Mouse (Mus musculus) urinary bladder, postnatal 36 days (tissue): ENCODE measurements around the gene Dab1.

ENCODE experiments used
- DNase-seq, 2 experiments: peaks; one replicate each; pipeline ENCODE4 v3.0.0; 2022; ENCODE audit warnings: low spot score in 2 of 2, mixed read lengths in 1 of 2

Dab1 gene

DNA sequence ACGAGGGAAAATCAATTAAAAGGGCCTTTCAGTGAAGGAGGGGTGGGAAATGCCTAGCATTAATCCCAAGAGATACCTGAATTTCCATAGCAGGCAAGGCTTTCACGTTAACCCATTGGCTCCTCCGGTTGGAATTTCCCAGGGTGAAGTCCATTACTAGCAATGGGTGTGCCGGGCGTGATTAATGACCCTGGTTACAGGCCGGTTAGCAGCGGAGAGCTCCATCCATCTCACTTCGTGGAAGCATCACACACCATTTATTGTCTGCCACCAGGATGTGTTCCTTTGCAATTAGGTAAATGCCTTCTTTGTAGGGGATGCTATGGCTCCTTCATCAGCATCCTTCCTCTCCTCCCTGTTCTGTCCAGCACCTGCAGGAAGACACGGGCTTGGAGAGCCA, 350.7 kb downstream of the Dab1 start:
- DNase-seq, result no peak

DNA sequence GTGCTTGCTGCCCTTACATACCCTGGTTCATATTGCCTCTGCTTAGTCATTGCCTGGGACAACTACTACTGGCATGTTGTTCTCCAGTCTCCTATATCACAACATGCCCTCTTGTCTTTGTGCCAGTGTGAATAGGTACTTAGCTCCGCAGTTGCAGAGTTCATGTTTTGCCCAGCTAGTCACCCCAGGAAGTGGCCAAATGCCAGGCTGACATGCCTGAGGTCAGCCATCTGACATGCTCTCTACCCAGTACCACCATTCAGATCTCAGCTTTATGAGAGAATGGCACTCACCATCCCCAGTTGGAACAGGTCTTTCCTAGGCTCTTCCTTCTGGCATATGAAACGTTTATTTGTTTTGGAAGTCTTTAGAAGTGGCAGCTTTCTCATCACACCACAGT, 355.4 kb downstream of the Dab1 start:
- DNase-seq, result no peak

- DNase-seq, result no peak
Observed at GRCm38 (mm10) chr4:103974946-103975345, 355.8 kb downstream of the Dab1 start.

DNA sequence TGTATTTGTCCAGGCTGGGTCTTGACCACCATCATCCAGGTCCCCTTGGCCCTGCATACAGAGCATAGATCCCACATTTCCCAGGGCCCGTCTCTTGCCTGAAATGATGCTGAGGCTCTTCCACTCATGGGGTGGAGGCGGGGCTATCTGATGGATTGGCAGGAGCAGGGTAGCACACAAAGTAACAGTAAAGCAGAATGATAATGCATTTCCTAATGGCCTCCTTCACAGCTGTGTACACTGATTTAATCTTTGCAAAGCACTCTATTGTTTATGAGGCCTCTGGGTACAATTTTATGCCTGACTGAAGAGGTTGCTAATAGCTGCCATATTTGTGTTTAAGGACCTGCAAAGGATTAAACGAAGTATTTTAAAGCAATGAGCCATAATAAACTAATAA, 374.7 kb downstream of the Dab1 start:
- no peak for DNase-seq

- no peak for DNase-seq
Observed at GRCm38 (mm10) chr4:103994406-103994805, 375.2 kb downstream of the Dab1 start.

DNA sequence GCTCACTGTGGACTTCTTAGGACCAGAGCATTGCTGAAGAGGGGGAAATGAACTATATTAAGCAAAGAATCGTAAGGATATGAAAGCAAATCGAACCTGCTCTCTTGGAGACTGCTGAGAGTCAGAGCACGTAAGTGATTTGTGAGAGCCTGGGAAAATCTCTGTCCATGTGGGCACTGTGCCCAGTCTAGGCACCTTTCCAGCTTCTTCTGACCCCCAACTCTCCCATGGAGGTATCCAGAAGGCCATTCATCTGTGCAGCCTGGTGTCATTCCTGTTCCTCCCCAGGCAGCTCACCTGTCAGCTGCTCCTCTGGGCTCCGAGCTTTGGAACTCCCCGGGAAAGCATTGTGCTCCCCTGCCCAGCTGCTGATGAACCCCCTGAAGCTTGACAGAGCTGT, 389.2 kb downstream of the Dab1 start:
- no peak for DNase-seq

- DNase-seq, result no peak
Observed at GRCm38 (mm10) chr4:104011683-104012082, 392.5 kb downstream of the Dab1 start.

DNA sequence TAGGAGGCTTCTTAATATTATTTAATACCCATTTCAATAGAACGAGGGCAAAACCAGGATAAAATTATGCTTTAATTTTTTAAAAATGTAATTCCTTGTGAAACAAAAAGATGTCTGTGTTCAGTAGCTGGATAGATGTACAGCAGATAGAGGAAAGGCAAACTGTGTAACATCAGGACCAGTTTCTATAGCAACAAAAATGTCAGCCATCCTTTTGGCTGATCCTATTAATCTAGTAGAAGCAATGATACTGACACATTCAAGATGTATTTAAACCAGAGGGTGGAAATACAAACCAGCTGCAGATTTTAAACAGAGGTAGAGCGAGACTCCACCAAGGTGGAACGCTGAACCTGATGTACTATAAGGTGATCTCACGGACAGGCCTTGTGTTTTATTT, 393.0 kb downstream of the Dab1 start:
- DNase-seq, result no peak

- DNase-seq, result no peak
Observed at GRCm38 (mm10) chr4:104025117-104025694, 406.0 kb downstream of the Dab1 start.

- DNase-seq, result no peak
Observed at GRCm38 (mm10) chr4:104026834-104027233, 407.7 kb downstream of the Dab1 start.

- DNase-seq, result no peak
Observed at GRCm38 (mm10) chr4:104027239-104027638, 408.1 kb downstream of the Dab1 start.

- no peak for DNase-seq
Observed at GRCm38 (mm10) chr4:104036091-104036490, 416.9 kb downstream of the Dab1 start.

- no peak for DNase-seq
Observed at GRCm38 (mm10) chr4:104039588-104039987, 420.4 kb downstream of the Dab1 start.

- no peak for DNase-seq
Observed at GRCm38 (mm10) chr4:104043441-104043840, 424.3 kb downstream of the Dab1 start.

DNA sequence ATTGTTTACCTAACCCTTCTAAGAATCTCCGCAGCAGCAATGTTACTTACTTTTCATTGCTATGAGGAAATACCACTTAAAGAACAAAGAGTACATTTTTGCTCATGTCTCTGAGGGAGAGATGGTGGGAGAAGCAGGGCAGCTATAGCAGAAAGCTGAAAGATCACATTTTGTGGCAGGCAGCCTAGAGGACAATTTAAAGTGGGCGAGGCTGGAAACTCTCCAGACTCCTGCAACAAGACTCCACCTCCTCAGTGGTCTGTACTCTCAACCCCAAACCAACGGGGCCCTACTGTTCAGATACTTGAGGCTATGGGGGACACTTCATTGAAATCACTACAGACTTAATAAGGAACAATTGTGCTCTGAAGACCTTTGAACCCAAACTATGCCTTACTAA, 425.5 kb downstream of the Dab1 start:
- no peak for DNase-seq

DNA sequence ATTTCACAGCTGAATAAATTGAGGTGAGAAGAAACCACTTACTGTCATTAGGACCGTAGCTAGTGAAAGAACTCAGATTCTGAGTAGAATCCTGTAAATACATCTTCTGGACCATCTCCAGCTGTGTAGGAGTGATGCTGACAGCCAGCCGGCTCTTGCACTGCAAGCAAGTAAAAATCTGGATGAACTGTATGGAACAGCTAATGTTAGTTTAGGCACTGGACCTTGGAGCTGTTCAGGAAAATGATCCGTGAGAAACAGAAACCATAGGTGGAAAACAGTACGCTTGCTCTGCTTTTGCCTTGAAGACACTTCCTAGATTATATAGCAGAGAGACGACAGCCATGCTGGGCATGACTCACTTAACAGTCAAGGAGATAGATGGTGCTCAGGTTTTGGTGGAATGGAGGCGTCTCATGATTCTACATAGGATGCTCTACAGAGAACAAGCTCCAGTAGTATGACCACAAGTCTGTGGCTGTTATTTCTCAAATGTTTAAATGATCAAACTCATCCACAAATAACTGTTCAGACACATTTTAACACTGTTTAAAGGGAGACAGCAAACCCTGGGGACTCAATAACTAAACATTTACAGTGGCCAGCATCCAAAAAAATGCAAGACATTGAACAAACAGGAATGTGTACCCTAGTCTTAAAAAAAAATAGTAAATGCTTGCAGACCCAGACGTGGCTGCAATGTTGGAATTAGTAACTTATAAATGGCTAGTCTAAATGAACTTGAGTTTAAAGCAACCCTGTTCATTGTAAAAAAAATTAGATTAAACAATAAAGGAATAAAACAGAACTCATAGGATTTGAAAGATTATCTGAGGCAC, 429.0 kb downstream of the Dab1 start:
- no peak for DNase-seq

GRCm38 (mm10) chr4:104057116-104057515, 438.0 kb downstream of the Dab1 start:
- DNase-seq, result no peak

GRCm38 (mm10) chr4:104059569-104059968, 440.4 kb downstream of the Dab1 start:
- no peak for DNase-seq

- DNase-seq, result no peak
Observed at GRCm38 (mm10) chr4:104062356-104062755, 443.2 kb downstream of the Dab1 start.

- no peak for DNase-seq
Observed at GRCm38 (mm10) chr4:104066901-104067300, 447.7 kb downstream of the Dab1 start.

- DNase-seq, result no peak
Observed at GRCm38 (mm10) chr4:104067748-104068147, 448.6 kb downstream of the Dab1 start.

- no peak for DNase-seq
Observed at GRCm38 (mm10) chr4:104071296-104071695, 452.1 kb downstream of the Dab1 start.

DNA sequence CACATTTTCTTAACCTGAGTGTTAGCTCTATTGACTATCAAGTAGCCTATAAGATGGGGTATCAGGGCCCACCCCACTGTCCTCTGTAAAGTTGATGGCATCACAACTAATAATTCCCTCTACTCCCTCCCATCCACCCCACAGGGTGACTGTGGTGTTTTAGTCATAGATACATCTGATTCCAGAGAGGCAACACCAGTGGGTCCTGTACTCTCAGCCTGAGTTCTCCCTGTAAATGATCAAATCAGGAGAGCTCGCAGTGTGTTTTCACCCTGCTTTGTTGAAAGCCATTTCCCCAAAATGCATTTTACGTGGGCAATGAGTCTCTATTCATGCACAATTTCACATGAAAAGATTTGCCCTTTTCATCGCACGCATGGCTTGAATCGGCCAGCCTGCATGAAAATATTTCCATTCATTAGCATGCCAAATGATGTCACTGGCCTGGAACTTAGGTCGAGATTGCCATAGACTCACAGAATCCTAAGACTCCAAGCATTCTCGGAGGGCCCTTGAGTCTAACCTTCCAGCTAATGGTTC, 454.8 kb downstream of the Dab1 start:
- no peak for DNase-seq
